Mouse (Mus musculus) hindbrain, postnatal 0 days (tissue): Measurements from ENCODE around the gene Psmd13. TPM values are rescaled to one million over a fixed set of nuclear protein-coding genes. Genes with fewer than 3 reads are reported as not detected.
A peak's percentile ranks its signal among the peaks of the same experiment; 100 is the strongest.

ENCODE experiments used
- ATAC-seq: fragments of 200-750 bp; cut with Nextera tagmentation; 2 replicates; pipeline ENCODE4 v1.8.0; 2017; ENCODE audit warnings: mild to moderate bottlenecking, moderate TSS enrichment, moderate library complexity
- DNase-seq: peaks from one replicate; pipeline ENCODE4 v3.0.0-alpha.2; 2015; ENCODE audit warnings: low spot score
- H3K27ac ChIP-seq: fragments of 300-500 bp; sonication (generic); 2 replicates; pipeline ENCODE4 v1.5.1; 2014; ENCODE audit warnings: mild to moderate bottlenecking
- H3K27me3 ChIP-seq: fragments of 300-500 bp; sonication (generic); 2 replicates; pipeline ENCODE4 v1.6.1; 2014; ENCODE audit warnings: low read length, mixed read lengths; ENCODE audit not compliant: insufficient read depth
- H3K36me3 ChIP-seq: fragments of 300-500 bp; sonication (generic); 2 replicates; pipeline ENCODE4 v1.6.1; 2014; ENCODE audit warnings: low read length, mixed read lengths; ENCODE audit not compliant: insufficient read depth
- H3K4me1 ChIP-seq: fragments of 300-500 bp; sonication (generic); 2 replicates; pipeline ENCODE4 v1.6.1; 2014; ENCODE audit warnings: antibody characterized with exemption, low read length, mixed read lengths; ENCODE audit not compliant: insufficient read depth
- H3K4me2 ChIP-seq: fragments of 300-500 bp; sonication (generic); 2 replicates; pipeline ENCODE4 v1.6.1; 2014; ENCODE audit warnings: low read depth, mild to moderate bottlenecking, low read length, moderate library complexity, mixed read lengths
- H3K4me3 ChIP-seq: fragments of 300-500 bp; sonication (generic); 2 replicates; pipeline ENCODE4 v1.5.1; 2014; ENCODE audit warnings: low read length
- H3K9ac ChIP-seq: fragments of 300-500 bp; sonication (generic); replicated peaks from 2 replicates; pipeline ENCODE4 v1.6.1; 2014; ENCODE audit warnings: mild to moderate bottlenecking, low read length, moderate library complexity, mixed read lengths
- H3K9me3 ChIP-seq: fragments of 300-500 bp; sonication (generic); 2 replicates; pipeline ENCODE4 v1.6.1; 2016; ENCODE audit warnings: low read length, mixed read lengths
- CTCF ChIP-seq: IDR thresholded peaks from 2 replicates; pipeline ENCODE4 v1.5.1; 2016; ENCODE audit warnings: antibody characterized with exemption, control low read depth, low read depth
- WGBS: fragments of 180-500 bp; shearing (Covaris S2); extraction: QIAGEN DNeasy Blood & Tissue Kit; methylation state at CpG from one replicate; pipeline ENCODE4 v1.1.7; 2014; 5-methylcytosine and 5-hydroxymethylcytosine counted together
- polyA plus RNA-seq: library from polyadenylated mRNA; unstranded; fragments of >200 nt; fragmentation: Nextera tagmentation; extraction: Ambion mirVana; gene quantifications from 2 replicates; pipeline ENCODE4 v1.2.1, GENCODE M21; 2015
- total RNA-seq: library from RNA; depleted of rRNA; stranded (reverse); fragments of >200 nt; gene quantifications from 2 replicates; pipeline ENCODE4 v1.2.3, GENCODE M21; 2014

Psmd13 gene
- total and polyA plus RNA-seq, 2 experiments from 2014 or later = 113 to 275 TPM

- Histone ChIP-seq H3K4me2 (no peak overlapping the region), H3K27me3 (no peaks in the 10 kb centered on the region), H3K9me3 (no peaks in the 10 kb centered on the region), H3K27ac (no peak overlapping the region), H3K4me3 (no peak overlapping the region), H3K9ac (no peak overlapping the region), H3K36me3 (peaks cover 59% of the 10 kb centered on the region), H3K4me1 (no peaks in the 10 kb centered on the region)
- TF ChIP-seq CTCF = no peak
- DNase-seq (no peak), ATAC-seq (no peak)
- 79% methylated on average over 7 of the region's 7 CpGs for WGBS
Observed at GRCm38 (mm10) chr7:140894031-140894430, 12.3 kb downstream of the Psmd13 start.

- no peak overlapping the region for H3K4me2 ChIP-seq
- H3K9ac ChIP-seq = no peak overlapping the region
- 94% methylated on average over 3 of the region's 3 CpGs for WGBS
- no peak overlapping the region for H3K27ac ChIP-seq
- DNase-seq = no peak
- ATAC-seq = no peak
- H3K27me3 ChIP-seq = no peaks in the 10 kb centered on the region
- no peaks in the 10 kb centered on the region for H3K9me3 ChIP-seq
- H3K36me3 ChIP-seq = peaks cover 54% of the 10 kb centered on the region
- no peak overlapping the region for H3K4me3 ChIP-seq
- H3K4me1 ChIP-seq = no peaks in the 10 kb centered on the region
- no peak for TF ChIP-seq CTCF
Observed at GRCm38 (mm10) chr7:140894611-140895010, 12.8 kb downstream of the Psmd13 start.

GRCm38 (mm10) chr7:140897863-140898262 lies 16.1 kb downstream of the Psmd13 start:
- H3K36me3 ChIP-seq = peaks cover 37% of the 10 kb centered on the region
- TF ChIP-seq CTCF = no peak
- WGBS = 94% methylated on average over 7 of the region's 7 CpGs

GRCm38 (mm10) chr7:140899121-140899520 lies 17.4 kb downstream of the Psmd13 start:
- no peak overlapping the region for H3K4me2 ChIP-seq
- H3K27ac ChIP-seq = no peak overlapping the region
- H3K9ac ChIP-seq = no peak overlapping the region
- no peaks in the 10 kb centered on the region for H3K9me3 ChIP-seq
- no peaks in the 10 kb centered on the region for H3K4me1 ChIP-seq
- TF ChIP-seq CTCF = no peak
- no peak overlapping the region for H3K4me3 ChIP-seq
- no peaks in the 10 kb centered on the region for H3K27me3 ChIP-seq
- H3K36me3 ChIP-seq = peaks cover 29% of the 10 kb centered on the region
- ATAC-seq (no peak), DNase-seq (no peak)
- 74% methylated on average over 3 of the region's 3 CpGs for WGBS

More at GRCm38 (mm10) chr7:140897863-140898262, 16.1 kb downstream of the Psmd13 start:
- no peak overlapping the region for H3K4me3 ChIP-seq
- H3K27ac ChIP-seq = no peak overlapping the region
- H3K9me3 ChIP-seq = no peaks in the 10 kb centered on the region
- H3K4me1 ChIP-seq = no peaks in the 10 kb centered on the region
- DNase-seq (no peak), ATAC-seq (no peak)
- H3K4me2 ChIP-seq = no peak overlapping the region
- H3K27me3 ChIP-seq = no peaks in the 10 kb centered on the region
- no peak overlapping the region for H3K9ac ChIP-seq

- Histone ChIP-seq H3K27ac (no peak within 1 kb of the TSS), H3K9ac (no peak within 1 kb of the TSS), H3K9me3 (no peaks in the 10 kb centered on the region), H3K4me1 (no peaks in the 10 kb centered on the region), H3K4me2 (no peak within 1 kb of the TSS), H3K4me3 (no peak within 1 kb of the TSS), H3K27me3 (no peaks in the 10 kb centered on the region), H3K36me3 (peaks cover 21% of the 10 kb centered on the region)
- WGBS = 68% methylated on average over 10 of the region's 10 CpGs
- no peak for DNase-seq
- no peak for TF ChIP-seq CTCF
- ATAC-seq = no peak
Observed at GRCm38 (mm10) chr7:140900220-140900619, 18.5 kb downstream of the Psmd13 start, which contains the start of gene Cox8b. Gene Cox8b (minus strand): TSS chr7:140900446.

GRCm38 (mm10) chr7:140902036-140902875 lies 20.5 kb downstream of the Psmd13 start:
- no peak overlapping the region for H3K9ac ChIP-seq
- no peaks in the 10 kb centered on the region for H3K27me3 ChIP-seq
- no peak overlapping the region for H3K4me3 ChIP-seq
- no peaks in the 10 kb centered on the region for H3K4me1 ChIP-seq
- H3K36me3 ChIP-seq = peaks cover 13% of the 10 kb centered on the region
- TF ChIP-seq CTCF = no peak
- ATAC-seq (no peak), DNase-seq (no peak)
- H3K9me3 ChIP-seq = no peaks in the 10 kb centered on the region
- H3K4me2 ChIP-seq = no peak overlapping the region
- 80% methylated on average over 15 of the region's 15 CpGs for WGBS
- no peak overlapping the region for H3K27ac ChIP-seq

GRCm38 (mm10) chr7:140903212-140903611 lies 21.4 kb downstream of the Psmd13 start:
- Histone ChIP-seq H3K9ac (no peak overlapping the region), H3K27me3 (no peaks in the 10 kb centered on the region), H3K4me1 (no peaks in the 10 kb centered on the region), H3K4me2 (no peak overlapping the region), H3K27ac (no peak overlapping the region), H3K4me3 (no peak overlapping the region), H3K9me3 (no peaks in the 10 kb centered on the region), H3K36me3 (peaks cover 7% of the 10 kb centered on the region)
- peak; percentile 96 for TF ChIP-seq CTCF
- peak; percentile 82 for DNase-seq
- 21% methylated on average over 13 of the region's 13 CpGs for WGBS
- ATAC-seq = peak; percentile 73
